9 mouse cellular contexts compared by ENCODE assay signal in genomic region chr17:28373821-28374220, GRCm38 (mm10). TPM values are rescaled to one million over a fixed set of nuclear protein-coding genes. Genes with fewer than 3 reads are reported as not detected.
DNase-seq lines count a peak whose midpoint lies in the region; ATAC-seq and TF ChIP-seq lines count a peak whose summit lies in the region.
"Had no signal": no experiment of that assay in that cellular context is flagged by ENCODE, and none has a peak within 500 bp of the region (broad histone marks: within the 10 kb centered on the region; RNA-seq: fewer than 3 reads in every experiment).

No protein-coding gene starts in this region.

- peak; percentile 69 for TF ChIP-seq CTCF in heart, postnatal 0 days (IDR thresholded peaks at IDR 0.05; ENCODE audit: low read depth)

- no peak overlapping the region for H3K4me3 ChIP-seq in heart, postnatal 0 days (ENCODE audit: low read depth, low read length)
- no peak overlapping the region for H3K4me3 ChIP-seq in liver, embryonic 12.5 days

- H3K27ac ChIP-seq in heart, postnatal 0 days (ENCODE audit: low read depth): no peak overlapping the region
- H3K27ac ChIP-seq in liver, embryonic 12.5 days: no peak overlapping the region

- ATAC-seq in heart, postnatal 0 days (ENCODE audit: insufficient read depth, low read depth): 0 out of 2 replicates have a peak, but pooled peaks have one; percentile 15
- peak; percentile 64; the same call in 1 of the 2 replicates for ATAC-seq in liver, embryonic 12.5 days

- peak; percentile 37 for DNase-seq in heart, postnatal 0 days (ENCODE audit: low spot score)
- DNase-seq in heart, postnatal 25 days (ENCODE audit: low spot score): no peak
- peak; percentile 81 for DNase-seq in CD4-positive, CD25-positive, alpha-beta regulatory T cell, adult 2 months (ENCODE audit: low read depth, low spot score)
- DNase-seq in adrenal gland, postnatal 14 days: peak; percentile 80
- peak; percentile 45 for DNase-seq in gastrocnemius, postnatal 14 days
- DNase-seq in retina, postnatal 1 day: peak; percentile 77
- DNase-seq in left cerebral cortex, adult 9 months (ENCODE audit: low spot score in 2 of 2): no peak

- H3K4me1 ChIP-seq in heart, postnatal 0 days (ENCODE audit: control insufficient read depth, insufficient read depth): no peaks in the 10 kb centered on the region
- peaks cover 24% of the 10 kb centered on the region for H3K4me1 ChIP-seq in liver, embryonic 12.5 days

- no peaks in the 10 kb centered on the region for H3K36me3 ChIP-seq in heart, postnatal 0 days (replicated peaks; ENCODE audit: control insufficient read depth, insufficient read depth, low read length)
- no peaks in the 10 kb centered on the region for H3K36me3 ChIP-seq in liver, embryonic 12.5 days

- H3K4me2 ChIP-seq in heart, postnatal 0 days (ENCODE audit: low read depth, low read length): no peak overlapping the region
- H3K4me2 ChIP-seq in liver, embryonic 12.5 days: no peak overlapping the region

- TF ChIP-seq EP300 in heart, postnatal 0 days (IDR thresholded peaks at IDR 0.05; ENCODE audit: low read depth): no peak

- no peaks in the 10 kb centered on the region for H3K9me3 ChIP-seq in heart, postnatal 0 days (replicated peaks; ENCODE audit: control insufficient read depth, low read length)
- no peaks in the 10 kb centered on the region for H3K9me3 ChIP-seq in liver, embryonic 12.5 days (replicated peaks)

- no peak overlapping the region for H3K9ac ChIP-seq in heart, postnatal 0 days (replicated peaks; ENCODE audit: low read depth, low read length)
- H3K9ac ChIP-seq in liver, embryonic 12.5 days: no peak overlapping the region

- peaks cover 28% of the 10 kb centered on the region for H3K27me3 ChIP-seq in heart, postnatal 0 days (ENCODE audit: control insufficient read depth, insufficient read depth, low read length)
- peaks cover 53% of the 10 kb centered on the region for H3K27me3 ChIP-seq in liver, embryonic 12.5 days (replicated peaks)

- intact Hi-C loops in heart, postnatal 25 days (cut with DNase I): no loop called here
- intact Hi-C loops in gastrocnemius, postnatal 14 days (cut with DNase I; ENCODE audit: low total_unique reads): no loop called here

- WGBS in heart, postnatal 0 days: 16% methylated on average over 10 of the region's 10 CpGs
- WGBS in liver, embryonic 12.5 days (ENCODE audit: insufficient replicate concordance): 6% methylated on average over 10 of the region's 10 CpGs

RNA-seq across cellular contexts. Expression of gene Tulp1, which starts 8.8 kb away (rescaled TPM):
- 0.61 and 5.3 TPM in 2 replicates for total RNA-seq in heart, postnatal 0 days (2014; rRNA removed; ENCODE audit: low replicate concordance)
- 0.86 and 1.3 TPM in 2 replicates for polyA plus RNA-seq in heart, postnatal 0 days (2015; fragmentation: Nextera tagmentation; extraction: Ambion mirVana)
- under 1 TPM in 1 of 2 experiments, not detected in 1; 0.34 TPM for total RNA-seq in heart, postnatal 25 days (2021)
- 0.71 TPM in 1 of 2 replicates, not detected in the other for total RNA-seq in adrenal gland, postnatal 14 days (2021)
- total RNA-seq in gastrocnemius, postnatal 14 days (2021): not detected
- 1.4 and 1.6 TPM in 2 replicates for polyA plus RNA-seq in liver, embryonic 12.5 days (2016; fragmentation: Nextera tagmentation; extraction: Ambion mirVana)
- total RNA-seq: layer of hippocampus, postnatal 25 days had no signal

RNA-seq across cellular contexts. Expression of gene Tead3, which starts 23.2 kb away (rescaled TPM):
- 13.1 and 19.7 TPM in 2 replicates for total RNA-seq in heart, postnatal 0 days (2014; rRNA removed; ENCODE audit: low replicate concordance)
- polyA plus RNA-seq in heart, postnatal 0 days (2015; fragmentation: Nextera tagmentation; extraction: Ambion mirVana): 3.2 and 3.3 TPM in 2 replicates
- total RNA-seq in heart, postnatal 25 days (2021): 10 to 100 TPM; 12.2 to 14.4 TPM
- 10.6 and 11.4 TPM in 2 replicates for total RNA-seq in adrenal gland, postnatal 14 days (2021)
- total RNA-seq in gastrocnemius, postnatal 14 days (2021): 10 to 100 TPM in 1 of 2 experiments, 1 to 10 TPM in 1; 9.3 to 11.5 TPM
- polyA plus RNA-seq in liver, embryonic 12.5 days (2016; fragmentation: Nextera tagmentation; extraction: Ambion mirVana): 1.9 and 2.0 TPM in 2 replicates

RNA-seq across cellular contexts. Expression of gene Rpl10a, which starts 45.5 kb away (rescaled TPM):
- total RNA-seq in heart, postnatal 0 days (2014; rRNA removed; ENCODE audit: low replicate concordance): 817 and 939 TPM in 2 replicates
- polyA plus RNA-seq in heart, postnatal 0 days (2015; fragmentation: Nextera tagmentation; extraction: Ambion mirVana): 255 and 273 TPM in 2 replicates
- 100 to 1,000 TPM; 359 to 375 TPM for total RNA-seq in heart, postnatal 25 days (2021)
- total RNA-seq in adrenal gland, postnatal 14 days (2021): 814 and 958 TPM in 2 replicates
- total RNA-seq in gastrocnemius, postnatal 14 days (2021): 100 to 1,000 TPM; 541 to 620 TPM
- polyA plus RNA-seq in liver, embryonic 12.5 days (2016; fragmentation: Nextera tagmentation; extraction: Ambion mirVana): 472 and 487 TPM in 2 replicates

Comparison
In these comparisons a context has a peak if more than half of its experiments do, and no peak if none do; other contexts are left out.
1. DNase-seq: peak in heart, postnatal 0 days (single experiment), CD4-positive, CD25-positive, alpha-beta regulatory T cell, adult 2 months (single experiment), adrenal gland, postnatal 14 days (single experiment), gastrocnemius, postnatal 14 days (single experiment) and retina, postnatal 1 day (single experiment); none in heart, postnatal 25 days (single experiment) and left cerebral cortex, adult 9 months (0 of 2).